Mouse (Mus musculus) stomach, postnatal 0 days (tissue): ENCODE measurements at regions not wholly inside any gene's neighbourhood (a gene's known extent, or its start where the extent isn't known, plus 50 kb on each side); places are given as distances from the start of the nearest gene placed in this dataset.

Experiments used
- CTCF ChIP-seq: IDR thresholded peaks from 2 replicates; pipeline ENCODE4 v1.5.1; 2016; ENCODE audit warnings: antibody characterized with exemption, low read depth, mild to moderate bottlenecking, moderate library complexity
- EP300 ChIP-seq: optimal IDR thresholded peaks from 2 replicates; pipeline ENCODE3; 2016; ENCODE audit warnings: antibody characterized with exemption

GRCm38 (mm10) chr8:8274211-8274641, 386.8 kb downstream of the Efnb2 start:
- TF ChIP-seq CTCF = no peak
- no peak for TF ChIP-seq EP300
